In genomic region chr4:48124416-48124772, GRCm38 (mm10) we compare ENCODE assay signal across 8 mouse cellular contexts. TPM values are rescaled to one million over a fixed set of nuclear protein-coding genes. Genes with fewer than 3 reads are reported as not detected.
DNase-seq lines count a peak whose midpoint lies in the region; ATAC-seq lines count a peak whose summit lies in the region.

No protein-coding gene starts in this region.

- no peaks in the 10 kb centered on the region for H3K9me3 ChIP-seq in heart, embryonic 10.5 days
- no peaks in the 10 kb centered on the region for H3K9me3 ChIP-seq in forebrain, embryonic 16.5 days (ENCODE audit: control insufficient read depth, low read length)
- no peaks in the 10 kb centered on the region for H3K9me3 ChIP-seq in liver, embryonic 11.5 days (ENCODE audit: control insufficient read depth, low read length)

- intact Hi-C loops in heart, postnatal 14 days (cut with DNase I) = loop anchor here (2.0 kb wide), 1 partner anchor 78 kb away; no protein-coding TSS in a partner anchor

- H3K36me3 ChIP-seq in heart, embryonic 10.5 days = no peaks in the 10 kb centered on the region
- no peaks in the 10 kb centered on the region for H3K36me3 ChIP-seq in forebrain, embryonic 16.5 days (ENCODE audit: control insufficient read depth, insufficient read depth)
- no peaks in the 10 kb centered on the region for H3K36me3 ChIP-seq in liver, embryonic 11.5 days (ENCODE audit: control insufficient read depth, insufficient read depth, low read length)

- peaks cover 8% of the 10 kb centered on the region; the same call in 1 of the 2 replicates for H3K4me1 ChIP-seq in heart, embryonic 10.5 days
- H3K4me1 ChIP-seq in forebrain, embryonic 16.5 days (replicated peaks; ENCODE audit: control insufficient read depth, insufficient read depth, low read length) = no peaks in the 10 kb centered on the region; the same call in 1 of the 2 replicates
- peaks cover 2% of the 10 kb centered on the region; the same call in 1 of the 2 replicates for H3K4me1 ChIP-seq in liver, embryonic 11.5 days (replicated peaks; ENCODE audit: control insufficient read depth, insufficient read depth, low read length)

- H3K4me2 ChIP-seq in forebrain, embryonic 16.5 days (ENCODE audit: low read length) = peak overlapping the region; percentile 84
- H3K4me2 ChIP-seq in liver, embryonic 11.5 days = peak overlapping the region; percentile 76

- WGBS in heart, embryonic 10.5 days = 10% methylated on average over 9 of the region's 9 CpGs
- 4% methylated on average over 9 of the region's 9 CpGs for WGBS in forebrain, embryonic 16.5 days
- 3% methylated on average over 9 of the region's 9 CpGs for WGBS in liver, embryonic 11.5 days

- peak; percentile 76 for ATAC-seq in forebrain, embryonic 16.5 days
- ATAC-seq in liver, embryonic 11.5 days (replicated peaks; ENCODE audit: low FRiP score) = peak; percentile 89
- ATAC-seq in neutrophil, adult 5-6 weeks (ENCODE audit: extremely low read depth, insufficient number of reproducible peaks, low FRiP score, poor library complexity, severe bottlenecking) = peak; percentile 23

- no peak for DNase-seq in heart, embryonic 10.5 days (ENCODE audit: low spot score)
- no peak for DNase-seq in heart, postnatal 14 days
- DNase-seq in MEL-GATA-1-ER (ENCODE audit: extremely low read depth, low read depth) = peak; percentile 52
- no peak for DNase-seq in liver, embryonic 11.5 days (ENCODE audit: low spot score)
- no peak for DNase-seq in thymus, postnatal 0 days (ENCODE audit: low spot score)
- DNase-seq in layer of hippocampus, postnatal 25 days (ENCODE audit: extremely low spot score in 1 of 2, low spot score in 1 of 2) = no peak

- peak overlapping the region; percentile 95; the same call in 1 of the 2 replicates for H3K27ac ChIP-seq in heart, embryonic 10.5 days
- no peak overlapping the region for H3K27ac ChIP-seq in forebrain, embryonic 16.5 days (ENCODE audit: low read length)
- no peak overlapping the region for H3K27ac ChIP-seq in liver, embryonic 11.5 days (ENCODE audit: low read depth, low read length)

- H3K9ac ChIP-seq in forebrain, embryonic 16.5 days (replicated peaks; ENCODE audit: low read depth, low read length) = no peak overlapping the region
- 0 out of 2 replicates have a peak overlapping the region, but pooled peaks have one; percentile 22 for H3K9ac ChIP-seq in liver, embryonic 11.5 days (ENCODE audit: low read depth, low read length)

- peak overlapping the region; percentile 86 for H3K4me3 ChIP-seq in heart, embryonic 10.5 days
- H3K4me3 ChIP-seq in forebrain, embryonic 16.5 days (replicated peaks; ENCODE audit: low read length) = peak overlapping the region; percentile 89
- H3K4me3 ChIP-seq in liver, embryonic 11.5 days (ENCODE audit: low read depth, low read length) = peak overlapping the region; percentile 84

- H3K27me3 ChIP-seq in heart, embryonic 10.5 days (ENCODE audit: insufficient read depth, poor library complexity, severe bottlenecking) = no peaks in the 10 kb centered on the region
- H3K27me3 ChIP-seq in forebrain, embryonic 16.5 days (replicated peaks; ENCODE audit: control insufficient read depth, insufficient read depth, low read length) = no peaks in the 10 kb centered on the region
- no peaks in the 10 kb centered on the region for H3K27me3 ChIP-seq in liver, embryonic 11.5 days (replicated peaks; ENCODE audit: control insufficient read depth, insufficient read depth, low read length)

RNA-seq across cellular contexts. Expression of gene Stx17, which starts 0.3 kb away (rescaled TPM):
- 20.6 and 24.3 TPM in 2 replicates for polyA plus RNA-seq in heart, embryonic 10.5 days (2016; fragmentation: Nextera tagmentation; extraction: Ambion mirVana)
- total RNA-seq in heart, postnatal 14 days (2021) = 10 to 100 TPM; 26.5 to 28.0 TPM
- polyA plus RNA-seq in forebrain, embryonic 16.5 days (2015; fragmentation: Nextera tagmentation; extraction: Ambion mirVana) = 19.6 and 21.2 TPM in 2 replicates
- 28.2 and 29.5 TPM in 2 replicates for polyA plus RNA-seq in liver, embryonic 11.5 days (2014; fragmentation: Nextera tagmentation; extraction: Ambion mirVana)
- total RNA-seq in neutrophil, adult 5-6 weeks (2017) = 51.8 and 54.4 TPM in 2 replicates
- polyA plus RNA-seq in thymus, postnatal 0 days (2015; fragmentation: Nextera tagmentation; extraction: Ambion mirVana) = 17.3 and 20.7 TPM in 2 replicates
- 10 to 100 TPM; 18.8 to 23.1 TPM for total RNA-seq in layer of hippocampus, postnatal 25 days (2021)

Comparison
In these comparisons a context has a peak if more than half of its experiments do, and no peak if none do; other contexts are left out.
1. ATAC-seq: peak in every context shown above with its lines; median percentile 89 in liver, embryonic 11.5 days; 76 in forebrain, embryonic 16.5 days; 23 in neutrophil, adult 5-6 weeks.